9 mouse cellular contexts compared by ENCODE assay signal in the genomic region with DNA sequence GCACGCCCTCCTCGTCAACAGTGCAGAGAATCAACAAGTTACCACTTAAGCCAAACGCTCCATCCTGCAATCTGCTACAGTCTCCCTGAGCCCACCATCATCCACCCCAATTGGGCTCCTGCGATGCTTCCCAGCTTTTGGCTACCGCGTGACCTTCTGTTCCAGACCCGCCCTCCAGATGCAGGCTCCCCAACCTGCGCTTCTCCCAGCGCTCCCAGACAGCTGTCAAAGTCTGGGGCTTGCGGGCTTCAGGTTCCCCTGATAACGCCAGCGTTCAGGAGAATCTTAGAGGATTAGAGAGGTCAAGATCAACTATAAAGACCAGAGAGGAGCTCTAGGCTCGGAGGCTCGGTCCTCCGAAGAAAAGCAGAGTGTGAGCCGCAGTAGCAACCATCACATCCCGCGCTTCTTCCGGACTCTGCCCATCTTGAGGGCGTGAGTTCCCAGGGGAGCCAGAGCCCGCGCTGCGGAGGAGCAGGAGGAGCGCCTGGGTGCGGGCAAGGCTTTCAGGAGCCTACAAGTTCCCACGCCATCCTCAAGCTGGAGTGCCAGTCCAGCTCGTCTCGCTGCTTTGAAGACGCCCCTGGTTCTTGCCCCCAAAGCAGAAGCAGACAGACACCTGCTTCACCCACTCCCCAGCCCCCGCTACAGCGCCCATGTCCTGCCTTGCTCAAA. TPM values are rescaled to one million over a fixed set of nuclear protein-coding genes. Genes with fewer than 3 reads are reported as not detected.
DNase-seq lines count a peak whose midpoint lies in the region; ATAC-seq and TF ChIP-seq lines count a peak whose summit lies in the region.
"Had no signal": no experiment of that assay in that cellular context is flagged by ENCODE, and none has a peak within 500 bp of the region (broad histone marks: within the 10 kb centered on the region; RNA-seq: fewer than 3 reads in every experiment).

No protein-coding gene starts in this region.

- no peak for ATAC-seq in heart, embryonic 11.5 days (replicated peaks; ENCODE audit: insufficient number of reproducible peaks, low FRiP score, low TSS enrichment)
- ATAC-seq in neural tube, embryonic 12.5 days (ENCODE audit: low FRiP score, low read depth) = no peak; the same call in 1 of the 2 replicates

- H3K9me3 ChIP-seq in heart, embryonic 11.5 days (replicated peaks; ENCODE audit: control insufficient read depth, low read length) = no peaks in the 10 kb centered on the region
- no peaks in the 10 kb centered on the region for H3K9me3 ChIP-seq in forebrain, embryonic 10.5 days
- H3K9me3 ChIP-seq in neural tube, embryonic 12.5 days = no peaks in the 10 kb centered on the region

- WGBS in heart, embryonic 11.5 days (ENCODE audit: insufficient replicate concordance) = 1% methylated on average over 31 of the region's 31 CpGs
- WGBS in forebrain, embryonic 10.5 days = under 1% methylated on average over 31 of the region's 31 CpGs
- 2% methylated on average over 31 of the region's 31 CpGs for WGBS in neural tube, embryonic 12.5 days

- no peak overlapping the region for H3K27ac ChIP-seq in heart, embryonic 11.5 days (ENCODE audit: low read depth, low read length)
- H3K27ac ChIP-seq in forebrain, embryonic 10.5 days = no peak overlapping the region
- peak overlapping the region; percentile 90 for H3K27ac ChIP-seq in left cerebral cortex, adult 2 months
- H3K27ac ChIP-seq in neural tube, embryonic 12.5 days = no peak overlapping the region

- TF ChIP-seq CTCF in left cerebral cortex, adult 2 months (IDR thresholded peaks at IDR 0.05) = no peak

- no peaks in the 10 kb centered on the region for H3K36me3 ChIP-seq in heart, embryonic 11.5 days (ENCODE audit: control insufficient read depth, insufficient read depth, low read length)
- no peaks in the 10 kb centered on the region for H3K36me3 ChIP-seq in forebrain, embryonic 10.5 days (replicated peaks)
- no peaks in the 10 kb centered on the region for H3K36me3 ChIP-seq in neural tube, embryonic 12.5 days

- DNase-seq in heart, adult 8-10 months (ENCODE audit: low spot score) = no peak
- peak; percentile 39 for DNase-seq in ZHBTc4 (ENCODE audit: low read depth, low spot score)
- DNase-seq in forebrain, embryonic 10.5 days (ENCODE audit: extremely low spot score, low spot score) = peak; percentile 36
- peak; percentile 29 to 46 for DNase-seq in left cerebral cortex, adult 2 months (ENCODE audit: extremely low spot score in 1 of 2, low spot score in 2 of 2)
- no peak for DNase-seq in gastrocnemius, postnatal 14 days
- no peak for DNase-seq in layer of hippocampus, adult 9-10 months (ENCODE audit: low spot score)

- H3K4me2 ChIP-seq in heart, embryonic 11.5 days = peak overlapping the region; percentile 71
- H3K4me2 ChIP-seq in neural tube, embryonic 12.5 days (replicated peaks) = peak overlapping the region; percentile 96

- H3K4me1 ChIP-seq in heart, embryonic 11.5 days (ENCODE audit: control insufficient read depth, insufficient read depth, low read length) = peaks cover 8% of the 10 kb centered on the region; the same call in 1 of the 2 replicates
- H3K4me1 ChIP-seq in forebrain, embryonic 10.5 days = peaks cover 18% of the 10 kb centered on the region
- H3K4me1 ChIP-seq in neural tube, embryonic 12.5 days = peaks cover 13% of the 10 kb centered on the region

- no peak overlapping the region for H3K9ac ChIP-seq in heart, embryonic 11.5 days (ENCODE audit: low read depth, low read length)
- peak overlapping the region; percentile 77 for H3K9ac ChIP-seq in neural tube, embryonic 12.5 days

- intact Hi-C loops in left cerebral cortex, adult 2 months (cut with DNase I) = loop anchor here (5.0 to 10.0 kb wide), 7 partner anchors 100 to 577 kb away; no protein-coding TSS in a partner anchor
- intact Hi-C loops in gastrocnemius, postnatal 14 days (cut with DNase I; ENCODE audit: low total_unique reads) = no loop called here

- H3K27me3 ChIP-seq in heart, embryonic 11.5 days (ENCODE audit: control insufficient read depth, insufficient read depth, low read length) = peaks cover 40% of the 10 kb centered on the region
- H3K27me3 ChIP-seq in forebrain, embryonic 10.5 days (ENCODE audit: poor library complexity, severe bottlenecking) = peaks cover 60% of the 10 kb centered on the region
- H3K27me3 ChIP-seq in neural tube, embryonic 12.5 days (replicated peaks) = peaks cover 11% of the 10 kb centered on the region

- peak overlapping the region; percentile 44 for H3K4me3 ChIP-seq in heart, embryonic 11.5 days (ENCODE audit: low read depth, low read length)
- H3K4me3 ChIP-seq in forebrain, embryonic 10.5 days = peak overlapping the region; percentile 75
- peak overlapping the region; percentile 69 for H3K4me3 ChIP-seq in left cerebral cortex, adult 2 months
- peak overlapping the region; percentile 69 for H3K4me3 ChIP-seq in neural tube, embryonic 12.5 days

RNA-seq across cellular contexts. Expression of a gene that starts 0.9 kb away (rescaled TPM):
- polyA plus RNA-seq in heart, embryonic 11.5 days (2014; fragmentation: Nextera tagmentation; extraction: Ambion mirVana) = 1.5 and 1.8 TPM in 2 replicates
- under 1 TPM; 0.38 to 0.59 (median 0.49) TPM for total RNA-seq in heart, adult 8-10 months (2022)
- polyA plus RNA-seq in forebrain, embryonic 10.5 days (2016; fragmentation: Nextera tagmentation; extraction: Ambion mirVana) = 0.31 and 0.40 TPM in 2 replicates
- total RNA-seq in left cerebral cortex, adult 2 months (2021) = 10 to 100 TPM; 75.6 to 83.7 TPM
- 11.6 and 13.7 TPM in 2 replicates for polyA plus RNA-seq in neural tube, embryonic 12.5 days (2016; fragmentation: Nextera tagmentation; extraction: Ambion mirVana)
- 1 to 10 TPM; 2.6 to 2.7 TPM for total RNA-seq in gastrocnemius, postnatal 14 days (2021)
- total RNA-seq: MEL had no signal

Comparison
In these comparisons a context has a peak if more than half of its experiments do, and no peak if none do; other contexts are left out.
1. DNase-seq: peak in ZHBTc4 (single experiment), forebrain, embryonic 10.5 days (single experiment) and left cerebral cortex, adult 2 months (2 of 2); none in heart, adult 8-10 months (single experiment), gastrocnemius, postnatal 14 days (single experiment) and layer of hippocampus, adult 9-10 months (single experiment).
2. RNA of a gene that starts 0.9 kb away (total RNA-seq): 75.6 to 83.7 TPM in left cerebral cortex, adult 2 months; 2.6 to 2.7 TPM in gastrocnemius, postnatal 14 days and 0.38 to 0.59 TPM in heart, adult 8-10 months; every median in the first group is over 10 times any median in the second.
3. Peak in every context shown above with its lines, with median percentiles within 50 percentile points of each other: H3K4me3 ChIP-seq.